Mouse (Mus musculus) bone marrow macrophage, adult 2 months (primary cell): ENCODE measurements around the gene Ficd.

ENCODE experiments used
- CTCF ChIP-seq: IDR thresholded peaks from 2 replicates; pipeline ENCODE4 v1.5.1; 2012; ENCODE audit warnings: low read depth, mild to moderate bottlenecking, low read length, moderate library complexity
- POLR2A ChIP-seq: IDR thresholded peaks from 2 replicates; pipeline ENCODE4 v1.6.1; 2012; ENCODE audit warnings: mild to moderate bottlenecking, low read depth, low read length, borderline replicate concordance

- no peak for TF ChIP-seq CTCF
- TF ChIP-seq POLR2A, result no peak
Measured at GRCm38 (mm10) chr5:113768806-113769205, 33.2 kb downstream of the Ficd start.
